Mouse (Mus musculus) olfactory bulb, adult 2 months (tissue): ENCODE results near the gene Gtf2ird1.

Source experiments
- CTCF ChIP-seq: fragments of 200-500 bp; IDR thresholded peaks from 2 replicates; pipeline ENCODE4 v1.5.1; 2012; ENCODE audit warnings: low read depth, mild to moderate bottlenecking, low read length, moderate library complexity; ENCODE audit not compliant: insufficient read depth
- POLR2A ChIP-seq: fragments of 200-500 bp; IDR thresholded peaks from 2 replicates; pipeline ENCODE4 v1.6.1; 2012; ENCODE audit warnings: mild to moderate bottlenecking, low read depth, low read length, moderate library complexity; ENCODE audit not compliant: insufficient read depth

GRCm38 (mm10) chr5:134412341-134412740 lies 44.2 kb downstream of the Gtf2ird1 start:
- TF ChIP-seq CTCF (no peak), POLR2A (no peak)
